ENCODE assay signal across 8 mouse cellular contexts in genomic region chr9:114775272-114775671, GRCm38 (mm10). TPM values are rescaled to one million over a fixed set of nuclear protein-coding genes. Genes with fewer than 3 reads are reported as not detected.
DNase-seq lines count a peak whose midpoint lies in the region; ATAC-seq and TF ChIP-seq lines count a peak whose summit lies in the region.

No protein-coding gene starts in this region.

- H3K4me3 ChIP-seq in forebrain, embryonic 14.5 days (ENCODE audit: low read depth, low read length): no peak overlapping the region
- no peak overlapping the region for H3K4me3 ChIP-seq in forebrain, embryonic 12.5 days (replicated peaks)
- H3K4me3 ChIP-seq in limb, embryonic 14.5 days (replicated peaks; ENCODE audit: low read length): no peak overlapping the region
- H3K4me3 ChIP-seq in kidney, adult 2 months (ENCODE audit: insufficient read depth, low read depth, low read length): no peak overlapping the region

- H3K9me3 ChIP-seq in forebrain, embryonic 14.5 days (replicated peaks; ENCODE audit: control insufficient read depth, low read length): no peaks in the 10 kb centered on the region
- H3K9me3 ChIP-seq in forebrain, embryonic 12.5 days: no peaks in the 10 kb centered on the region
- H3K9me3 ChIP-seq in limb, embryonic 14.5 days (ENCODE audit: control insufficient read depth, low read length): no peaks in the 10 kb centered on the region; the same call in 1 of the 2 replicates

- no peak for TF ChIP-seq CTCF in kidney, adult 2 months (conservative IDR thresholded peaks at IDR 0.05; ENCODE audit: insufficient read depth, insufficient read length, low read depth, low read length)

- peak; percentile 23; the same call in 1 of the 2 replicates for ATAC-seq in forebrain, embryonic 14.5 days
- ATAC-seq in forebrain, embryonic 12.5 days (ENCODE audit: low FRiP score): no peak
- no peak for ATAC-seq in limb, embryonic 14.5 days (ENCODE audit: low FRiP score, low read depth)
- no peak for ATAC-seq in erythroblast, adult 5-6 weeks (replicated peaks; ENCODE audit: low FRiP score, poor library complexity, severe bottlenecking)

- H3K9ac ChIP-seq in forebrain, embryonic 14.5 days (ENCODE audit: low read length): no peak overlapping the region
- no peak overlapping the region for H3K9ac ChIP-seq in forebrain, embryonic 12.5 days
- peak overlapping the region; percentile 25; the same call in 1 of the 2 replicates for H3K9ac ChIP-seq in limb, embryonic 14.5 days (ENCODE audit: low read depth, low read length, severe bottlenecking)

- no peak for DNase-seq in forebrain, embryonic 14.5 days (ENCODE audit: low spot score)
- DNase-seq in right cerebral cortex, postnatal 14 days: peak; percentile 33
- no peak for DNase-seq in right cerebral cortex, postnatal 36 days (ENCODE audit: low spot score in 2 of 2)
- peak; percentile 57 to 79 for DNase-seq in heart, adult 18-20 months
- DNase-seq in limb, embryonic 14.5 days (ENCODE audit: low spot score): no peak
- no peak for DNase-seq in kidney, adult 2 months

- H3K27ac ChIP-seq in forebrain, embryonic 14.5 days (ENCODE audit: low read depth, low read length): no peak overlapping the region
- H3K27ac ChIP-seq in forebrain, embryonic 12.5 days: no peak overlapping the region
- no peak overlapping the region for H3K27ac ChIP-seq in limb, embryonic 14.5 days (replicated peaks; ENCODE audit: low read depth, low read length)
- no peak overlapping the region for H3K27ac ChIP-seq in kidney, adult 2 months (ENCODE audit: insufficient read depth, low read depth, low read length)

- H3K27me3 ChIP-seq in forebrain, embryonic 14.5 days (replicated peaks; ENCODE audit: control insufficient read depth, insufficient read depth, low read length): no peaks in the 10 kb centered on the region
- no peaks in the 10 kb centered on the region for H3K27me3 ChIP-seq in forebrain, embryonic 12.5 days
- no peaks in the 10 kb centered on the region for H3K27me3 ChIP-seq in limb, embryonic 14.5 days (ENCODE audit: control insufficient read depth, insufficient read depth, low read length)
- no peaks in the 10 kb centered on the region for H3K27me3 ChIP-seq in kidney, adult 2 months (replicated peaks; ENCODE audit: control insufficient read depth, insufficient read depth, low read length)

- WGBS in forebrain, embryonic 14.5 days: 70% methylated on average over 4 of the region's 4 CpGs
- 81% methylated on average over 4 of the region's 4 CpGs for WGBS in forebrain, embryonic 12.5 days
- 52% methylated on average over 4 of the region's 4 CpGs for WGBS in limb, embryonic 14.5 days
- WGBS in kidney, adult 2 months: 60% methylated on average over 4 of the region's 4 CpGs

- H3K36me3 ChIP-seq in forebrain, embryonic 14.5 days (ENCODE audit: control insufficient read depth, insufficient read depth, low read length): no peaks in the 10 kb centered on the region
- H3K36me3 ChIP-seq in forebrain, embryonic 12.5 days (replicated peaks): 0 out of 2 replicates have a peak, but pooled peaks cover 5% of the 10 kb centered on the region
- H3K36me3 ChIP-seq in limb, embryonic 14.5 days (ENCODE audit: control insufficient read depth, insufficient read depth, low read length): peaks cover 10% of the 10 kb centered on the region
- H3K36me3 ChIP-seq in kidney, adult 2 months (ENCODE audit: control insufficient read depth, insufficient read depth, low read length): no peaks in the 10 kb centered on the region

- no peak overlapping the region for H3K4me2 ChIP-seq in forebrain, embryonic 14.5 days (ENCODE audit: low read length)
- H3K4me2 ChIP-seq in forebrain, embryonic 12.5 days: no peak overlapping the region
- no peak overlapping the region for H3K4me2 ChIP-seq in limb, embryonic 14.5 days (replicated peaks; ENCODE audit: low read depth, low read length, severe bottlenecking)

- no peak for TF ChIP-seq POLR2A in limb, embryonic 14.5 days (IDR thresholded peaks at IDR 0.05; ENCODE audit: borderline replicate concordance, extremely low read depth, insufficient read depth, insufficient read length)
- TF ChIP-seq POLR2A in kidney, adult 2 months (IDR thresholded peaks at IDR 0.05; ENCODE audit: low read depth, low read length): no peak

- H3K4me1 ChIP-seq in forebrain, embryonic 14.5 days (ENCODE audit: control insufficient read depth, insufficient read depth, low read length): peaks cover 3% of the 10 kb centered on the region; the same call in 1 of the 2 replicates
- peaks cover 8% of the 10 kb centered on the region for H3K4me1 ChIP-seq in forebrain, embryonic 12.5 days
- peaks cover 11% of the 10 kb centered on the region; the same call in 1 of the 2 replicates for H3K4me1 ChIP-seq in limb, embryonic 14.5 days (ENCODE audit: control insufficient read depth, insufficient read depth, low read length)
- 0 out of 2 replicates have a peak, but pooled peaks cover 3% of the 10 kb centered on the region for H3K4me1 ChIP-seq in kidney, adult 2 months (ENCODE audit: control insufficient read depth, insufficient read depth, low read length)

RNA-seq across cellular contexts. Expression of gene Cmtm7, which starts 6.4 kb away (rescaled TPM):
- 16.5 and 25.6 TPM in 2 replicates for polyA plus RNA-seq in forebrain, embryonic 14.5 days (2014; fragmentation: Nextera tagmentation; extraction: Ambion mirVana)
- polyA plus RNA-seq in forebrain, embryonic 12.5 days (2016; fragmentation: Nextera tagmentation; extraction: Ambion mirVana): 32.3 and 41.2 TPM in 2 replicates
- total RNA-seq in heart, adult 18-20 months (2021): 10 to 100 TPM; 13.1 TPM
- 118 and 165 TPM in 2 replicates for polyA plus RNA-seq in limb, embryonic 14.5 days (2012; rRNA removed)
- polyA plus RNA-seq in limb, embryonic 14.5 days (2014; fragmentation: Nextera tagmentation; extraction: Ambion mirVana): 126 and 127 TPM in 2 replicates
- 62.7 and 84.2 TPM in 2 replicates for total RNA-seq in erythroblast, adult 5-6 weeks (2015; ENCODE audit: low replicate concordance)
- 59.2 and 111 TPM in 2 replicates for total RNA-seq in erythroblast, adult 5-6 weeks (2017; ENCODE audit: low replicate concordance)
- polyA plus RNA-seq in kidney, adult 2 months (2012; rRNA removed): 58.2 and 61.0 TPM in 2 replicates

RNA-seq across cellular contexts. Expression of gene Cmtm6, which starts 44.4 kb away (rescaled TPM):
- 23.9 and 26.1 TPM in 2 replicates for polyA plus RNA-seq in forebrain, embryonic 14.5 days (2014; fragmentation: Nextera tagmentation; extraction: Ambion mirVana)
- polyA plus RNA-seq in forebrain, embryonic 12.5 days (2016; fragmentation: Nextera tagmentation; extraction: Ambion mirVana): 25.4 and 25.6 TPM in 2 replicates
- 10 to 100 TPM; 25.0 to 29.5 TPM for total RNA-seq in heart, adult 18-20 months (2021)
- 21.9 and 23.4 TPM in 2 replicates for polyA plus RNA-seq in limb, embryonic 14.5 days (2012; rRNA removed)
- polyA plus RNA-seq in limb, embryonic 14.5 days (2014; fragmentation: Nextera tagmentation; extraction: Ambion mirVana): 40.5 and 41.0 TPM in 2 replicates
- total RNA-seq in erythroblast, adult 5-6 weeks (2015; ENCODE audit: low replicate concordance): 9.6 and 23.0 TPM in 2 replicates
- 17.0 and 24.4 TPM in 2 replicates for total RNA-seq in erythroblast, adult 5-6 weeks (2017; ENCODE audit: low replicate concordance)
- polyA plus RNA-seq in kidney, adult 2 months (2012; rRNA removed): 68.7 and 70.5 TPM in 2 replicates

Comparison
In these comparisons a context has a peak if more than half of its experiments do, and no peak if none do; other contexts are left out.
1. DNase-seq: peak in right cerebral cortex, postnatal 14 days (single experiment) and heart, adult 18-20 months (2 of 2); none in forebrain, embryonic 14.5 days (single experiment), right cerebral cortex, postnatal 36 days (0 of 2), limb, embryonic 14.5 days (single experiment) and kidney, adult 2 months (single experiment).